Mouse (Mus musculus) spleen, adult 2 months (tissue): ENCODE data around the gene Zcwpw1.

Source experiments
- CTCF ChIP-seq: fragments of 200-500 bp; IDR thresholded peaks from 2 replicates; pipeline ENCODE4 v1.5.1; 2011; ENCODE audit warnings: mild to moderate bottlenecking, inconsistent platforms; ENCODE audit not compliant: insufficient read depth, insufficient read length, insufficient replicate concordance; ENCODE audit errors: extremely low read depth
- POLR2A ChIP-seq: fragments of 200-500 bp; IDR thresholded peaks from 2 replicates; pipeline ENCODE4 v1.6.1; 2011; ENCODE audit warnings: low read depth, low read length, inconsistent platforms

DNA sequence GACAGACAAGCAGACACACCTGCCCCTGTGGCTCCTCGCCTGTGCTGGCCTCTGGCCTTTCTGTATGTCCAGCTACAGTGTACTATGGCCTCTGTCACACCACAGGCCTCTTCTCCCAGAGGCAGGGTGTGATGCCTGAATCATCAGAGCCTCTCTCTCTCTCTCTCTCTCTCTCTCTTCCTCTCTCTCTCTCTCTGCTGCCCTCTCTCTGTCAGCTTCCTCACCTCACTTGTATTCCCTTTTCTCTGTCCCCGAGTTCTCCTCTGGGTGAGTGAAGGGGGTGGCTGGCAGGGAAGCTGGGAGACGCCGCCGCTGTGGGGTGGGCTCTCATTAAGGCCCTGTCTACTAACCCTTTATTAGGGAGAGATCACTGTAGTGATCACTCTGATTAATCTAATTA is 49.1 kb upstream of the Zcwpw1 start:
- TF ChIP-seq CTCF (no peak), POLR2A (no peak)
